Mouse (Mus musculus) CD4-positive, CD25-positive, alpha-beta regulatory T cell, adult 2 months (primary cell): ENCODE measurements around the gene Itga9.

Experiments
- DNase-seq: peaks from one replicate; pipeline ENCODE4 v3.0.0-alpha.2; 2012; ENCODE audit warnings: low read depth, low spot score

The Itga9 gene

GRCm38 (mm10) chr9:118688248-118688647, 81.8 kb downstream of the Itga9 start:
- DNase-seq, result no peak

- DNase-seq, result no peak
Observed at GRCm38 (mm10) chr9:118688921-118689451, 82.5 kb downstream of the Itga9 start.

GRCm38 (mm10) chr9:118693256-118693655, 86.8 kb downstream of the Itga9 start:
- no peak for DNase-seq

GRCm38 (mm10) chr9:118694420-118694825, 87.9 kb downstream of the Itga9 start:
- no peak for DNase-seq

GRCm38 (mm10) chr9:118698191-118698590, 91.7 kb downstream of the Itga9 start:
- no peak for DNase-seq

- no peak for DNase-seq
Observed at GRCm38 (mm10) chr9:118699716-118700115, 93.2 kb downstream of the Itga9 start.

GRCm38 (mm10) chr9:118700889-118701288, 94.4 kb downstream of the Itga9 start:
- DNase-seq, result no peak

GRCm38 (mm10) chr9:118701791-118702190, 95.3 kb downstream of the Itga9 start:
- DNase-seq, result no peak

- peak; percentile 48 for DNase-seq
Observed at GRCm38 (mm10) chr9:118703146-118703545, 96.7 kb downstream of the Itga9 start.

GRCm38 (mm10) chr9:118705381-118706074, 99.0 kb downstream of the Itga9 start:
- peak; percentile 86 for DNase-seq

- DNase-seq, result peak; percentile 61
Observed at GRCm38 (mm10) chr9:118706176-118706975, 99.9 kb downstream of the Itga9 start.

GRCm38 (mm10) chr9:118710625-118711024, 104.1 kb downstream of the Itga9 start:
- peak; percentile 22 for DNase-seq

- DNase-seq, result no peak
Observed at GRCm38 (mm10) chr9:118711749-118712148, 105.3 kb downstream of the Itga9 start.

GRCm38 (mm10) chr9:118713515-118713914, 107.0 kb downstream of the Itga9 start:
- DNase-seq, result no peak

- no peak for DNase-seq
Observed at GRCm38 (mm10) chr9:118714536-118714935, 108.0 kb downstream of the Itga9 start.

- DNase-seq, result peak; percentile 80
Observed at GRCm38 (mm10) chr9:118715971-118716628, 109.6 kb downstream of the Itga9 start.

- DNase-seq, result no peak
Observed at GRCm38 (mm10) chr9:118717436-118717835, 110.9 kb downstream of the Itga9 start.

GRCm38 (mm10) chr9:118718511-118718910, 112.0 kb downstream of the Itga9 start:
- DNase-seq, result no peak

- no peak for DNase-seq
Observed at GRCm38 (mm10) chr9:118721056-118721455, 114.6 kb downstream of the Itga9 start.

- DNase-seq, result no peak
Observed at GRCm38 (mm10) chr9:118722789-118723325, 116.4 kb downstream of the Itga9 start.

GRCm38 (mm10) chr9:118725128-118725527, 118.6 kb downstream of the Itga9 start:
- DNase-seq, result peak; percentile 45

- no peak for DNase-seq
Observed at GRCm38 (mm10) chr9:118726550-118726949, 120.1 kb downstream of the Itga9 start.
